Mouse (Mus musculus) cerebellum, adult 2 months (tissue): ENCODE data around the gene Cd82.

Source experiments
- CTCF ChIP-seq: fragments of 200-500 bp; IDR thresholded peaks from 2 replicates; pipeline ENCODE4 v1.5.1; 2011; ENCODE audit warnings: low read depth, mild to moderate bottlenecking, control low read depth, low read length, moderate library complexity, borderline replicate concordance; ENCODE audit not compliant: insufficient read depth
- POLR2A ChIP-seq: fragments of 200-500 bp; IDR thresholded peaks from 2 replicates; pipeline ENCODE4 v1.6.1; 2011; ENCODE audit warnings: low read length, control low read depth, borderline replicate concordance; ENCODE audit not compliant: insufficient read depth

DNA sequence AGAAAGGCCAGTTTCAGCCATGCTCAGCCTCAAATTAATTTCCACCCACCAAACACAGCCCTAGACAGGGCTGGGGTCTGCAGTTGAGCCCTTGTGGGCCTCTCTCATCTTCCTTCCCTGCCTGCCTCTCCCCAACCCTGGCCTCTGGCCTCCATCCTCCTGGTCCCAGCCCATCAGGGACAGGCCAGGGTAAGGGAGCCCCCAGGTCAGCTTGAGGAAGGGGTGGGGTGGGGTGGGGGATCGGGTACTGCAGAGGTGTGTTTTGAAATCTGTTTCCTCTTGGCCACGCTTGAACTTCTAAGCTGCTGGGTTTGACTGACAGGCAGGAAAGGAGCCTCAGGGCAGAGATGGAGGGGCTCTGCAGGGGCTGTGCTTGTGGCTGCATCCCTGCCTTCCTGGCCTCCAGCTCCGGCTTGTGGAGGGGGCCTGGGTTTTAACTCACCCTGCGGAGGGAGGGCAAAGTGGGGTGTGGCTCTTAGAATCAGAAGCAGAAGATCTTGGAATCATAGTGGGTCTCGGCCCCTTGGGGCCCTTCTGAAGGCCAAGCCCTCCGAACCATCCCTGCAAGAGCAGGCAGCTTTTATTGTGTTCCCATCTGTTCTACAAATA lies 19.2 kb upstream of the Cd82 start:
- TF ChIP-seq CTCF = no peak
- TF ChIP-seq POLR2A = no peak
